Mouse (Mus musculus) C2C12 (cell line): Measurements from ENCODE around the gene 1700061G19Rik. TPM values are rescaled to one million over a fixed set of nuclear protein-coding genes. Genes with fewer than 3 reads are reported as not detected.
"Not testable (repeated sequence)": the region's sequence is repeated elsewhere in the genome, so short reads cannot be mapped to it uniquely, and the experiment has no call there.

Experiments used
- H3K27me3 ChIP-seq: one replicate; pipeline ENCODE4 v1.6.1; 2011; ENCODE audit not compliant: control insufficient read depth, insufficient read depth, insufficient read length
- H3K36me3 ChIP-seq: one replicate; pipeline ENCODE4 v1.6.1; 2011; ENCODE audit not compliant: control insufficient read depth, insufficient read depth
- H3K4me3 ChIP-seq: one replicate; pipeline ENCODE4 v1.5.1; 2011; ENCODE audit warnings: mild to moderate bottlenecking, control low read depth; ENCODE audit not compliant: poor library complexity, insufficient read depth, severe bottlenecking
- H3K79me2 ChIP-seq: one replicate; pipeline ENCODE4 v1.6.1; 2011; ENCODE audit not compliant: control insufficient read depth, insufficient read depth
- H3K79me3 ChIP-seq: one replicate; pipeline ENCODE4 v1.6.1; 2011; ENCODE audit warnings: low read depth, control low read depth
- H3ac ChIP-seq: one replicate; pipeline ENCODE3; 2011; ENCODE audit warnings: low read depth; ENCODE audit not compliant: control insufficient read depth, insufficient read length
- CEBPB ChIP-seq: IDR thresholded peaks from one replicate; pipeline ENCODE4 v1.6.1; 2011; ENCODE audit warnings: low read depth, mild to moderate bottlenecking, control low read depth, moderate library complexity
- CTCF ChIP-seq: IDR thresholded peaks from one replicate; pipeline ENCODE4 v1.5.1; 2011; ENCODE audit not compliant: control insufficient read depth, insufficient read depth, insufficient read length
- FOSL1 ChIP-seq: IDR thresholded peaks from one replicate; pipeline ENCODE4 v1.8.0; 2011; ENCODE audit warnings: mild to moderate bottlenecking, low read length; ENCODE audit not compliant: poor library complexity, insufficient read depth, severe bottlenecking
- MAX ChIP-seq: IDR thresholded peaks from one replicate; pipeline ENCODE4 v1.6.1; 2011; ENCODE audit warnings: mild to moderate bottlenecking, control low read depth
- MYOD1 ChIP-seq: IDR thresholded peaks from one replicate; pipeline ENCODE4 v1.6.1; 2011; ENCODE audit warnings: low read depth; ENCODE audit not compliant: control insufficient read depth, insufficient read length
- MYOG ChIP-seq: IDR thresholded peaks from one replicate; pipeline ENCODE4 v1.6.1; 2011; ENCODE audit not compliant: control insufficient read depth, insufficient read length; ENCODE audit errors: extremely low read depth
- USF1 ChIP-seq: IDR thresholded peaks from one replicate; pipeline ENCODE4 v1.6.1; 2011; ENCODE audit warnings: low read depth, mild to moderate bottlenecking, control low read depth, moderate library complexity
- polyA plus RNA-seq: library from polyadenylated mRNA; unstranded; fragments of >200 nt; fragmentation: generic; extraction: Trizol; gene quantifications from one replicate; pipeline ENCODE4 v1.2.1, GENCODE M21; 2012; ENCODE audit warnings: missing spikeins

Gene 1700061G19Rik
- polyA plus RNA-seq, 1 experiment = 0.02 TPM

GRCm38 (mm10) chr17:56897630-56898195 lies 22.4 kb downstream of the 1700061G19Rik start:
- H3K4me3 ChIP-seq = no peak overlapping the region
- no peaks in the 10 kb centered on the region for H3K27me3 ChIP-seq
- H3ac ChIP-seq = no peak overlapping the region
- TF ChIP-seq FOSL1 = no peak
- peak; percentile 89 for TF ChIP-seq CTCF
- no peak for TF ChIP-seq MYOD1
- TF ChIP-seq MAX = no peak
- no peaks in the 10 kb centered on the region for H3K79me3 ChIP-seq
- no peaks in the 10 kb centered on the region for H3K79me2 ChIP-seq
- H3K36me3 ChIP-seq = peaks cover 41% of the 10 kb centered on the region

DNA sequence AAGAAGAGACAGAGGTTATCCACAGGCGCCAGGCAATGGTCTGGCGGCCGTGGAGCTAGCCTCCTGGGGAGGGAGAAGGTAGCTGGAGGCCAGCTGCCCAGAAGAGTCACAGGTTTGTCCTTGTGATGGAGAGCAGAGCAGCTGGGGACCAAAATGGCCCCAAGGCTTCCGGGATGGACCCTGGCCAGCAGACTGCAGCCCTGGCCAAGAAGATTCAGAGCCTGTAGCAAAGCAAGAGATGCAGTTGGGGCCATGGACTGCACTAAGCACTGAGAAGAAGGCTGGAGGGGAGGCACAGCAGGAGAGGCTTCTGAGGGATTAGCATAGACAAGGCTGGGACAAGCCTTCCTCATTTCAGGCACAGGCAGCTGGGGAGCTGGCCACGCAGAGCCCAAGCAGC lies 27.4 kb downstream of the 1700061G19Rik start:
- no peak overlapping the region for H3K4me3 ChIP-seq
- H3K36me3 ChIP-seq = peaks cover 29% of the 10 kb centered on the region
- H3K79me2 ChIP-seq = peaks cover 18% of the 10 kb centered on the region
- H3K27me3 ChIP-seq = no peaks in the 10 kb centered on the region
- no peak overlapping the region for H3ac ChIP-seq
- H3K79me3 ChIP-seq = no peaks in the 10 kb centered on the region
- TF ChIP-seq FOSL1 (no peak), CTCF (no peak), MYOG (no peak), USF1 (no peak), CEBPB (no peak), MYOD1 (no peak), MAX (no peak)

DNA sequence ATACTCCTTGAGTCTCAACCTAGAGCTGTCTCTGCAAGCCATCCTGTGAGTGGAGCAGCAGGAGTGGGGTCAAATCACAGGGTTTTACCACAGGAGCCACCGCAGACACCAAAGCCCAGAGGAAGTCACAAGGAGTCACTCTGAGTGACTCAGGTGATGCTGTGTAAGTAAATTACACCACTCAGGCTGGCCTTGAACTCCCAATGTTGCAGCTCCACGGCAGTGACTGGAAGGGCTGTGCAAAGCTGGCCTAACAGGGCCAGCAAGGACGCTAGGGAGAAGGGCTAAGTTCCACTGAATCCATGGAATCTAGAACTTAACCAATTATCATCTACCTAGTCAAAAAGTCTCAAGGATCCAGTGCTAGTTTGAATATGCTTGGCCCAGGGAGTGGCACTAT lies 30.9 kb downstream of the 1700061G19Rik start:
- Histone ChIP-seq H3ac (no peak overlapping the region), H3K79me2 (peaks cover 42% of the 10 kb centered on the region), H3K4me3 (no peak overlapping the region), H3K36me3 (peaks cover 29% of the 10 kb centered on the region), H3K79me3 (no peaks in the 10 kb centered on the region), H3K27me3 (no peaks in the 10 kb centered on the region)
- TF ChIP-seq MAX (no peak), USF1 (no peak), MYOG (no peak), CTCF (no peak), MYOD1 (no peak), CEBPB (no peak), FOSL1 (no peak)

DNA sequence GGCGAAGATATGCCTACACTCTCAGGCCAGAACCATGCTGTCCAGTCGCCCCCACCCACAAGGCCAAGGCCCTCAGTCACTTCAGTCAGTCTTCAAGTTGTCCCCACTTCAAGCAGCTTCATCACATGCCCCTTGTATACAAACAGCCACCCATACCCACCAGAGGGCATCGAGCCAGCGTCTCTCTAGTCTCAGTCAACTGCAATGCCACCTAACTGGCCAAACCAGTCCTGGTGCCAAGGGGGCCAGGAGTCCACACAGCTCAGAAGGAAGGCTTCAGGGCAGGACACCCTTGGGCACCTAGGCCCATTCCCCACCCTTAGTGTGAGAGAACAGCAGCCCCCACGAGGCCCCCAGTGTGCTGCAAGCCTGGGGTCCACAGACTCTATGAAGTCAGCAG lies 31.8 kb downstream of the 1700061G19Rik start:
- H3K36me3 ChIP-seq = peaks cover 25% of the 10 kb centered on the region
- no peaks in the 10 kb centered on the region for H3K27me3 ChIP-seq
- peaks cover 2% of the 10 kb centered on the region for H3K79me3 ChIP-seq
- TF ChIP-seq MAX (no peak), MYOG (no peak), CTCF (no peak), FOSL1 (no peak), CEBPB (no peak), MYOD1 (no peak), USF1 (no peak)
- H3ac ChIP-seq = no peak overlapping the region
- H3K79me2 ChIP-seq = peaks cover 42% of the 10 kb centered on the region
- no peak overlapping the region for H3K4me3 ChIP-seq

- Histone ChIP-seq H3K79me3 (peaks cover 2% of the 10 kb centered on the region), H3ac (no peak overlapping the region), H3K27me3 (no peaks in the 10 kb centered on the region), H3K4me3 (no peak overlapping the region), H3K79me2 (peaks cover 43% of the 10 kb centered on the region), H3K36me3 (peaks cover 22% of the 10 kb centered on the region)
- TF ChIP-seq MYOG = no peak
- no peak for TF ChIP-seq FOSL1
- TF ChIP-seq USF1 = no peak
- no peak for TF ChIP-seq CEBPB
- no peak for TF ChIP-seq CTCF
- TF ChIP-seq MAX = no peak
- no peak for TF ChIP-seq MYOD1
These were observed 32.6 kb downstream of the 1700061G19Rik start for GRCm38 (mm10) chr17:56907887-56908286.

GRCm38 (mm10) chr17:56909764-56910163 lies 34.5 kb downstream of the 1700061G19Rik start:
- H3K27me3 ChIP-seq, H3K79me3 ChIP-seq, H3K4me3 ChIP-seq, H3ac ChIP-seq: not testable (repeated sequence)
- peaks cover 21% of the 10 kb centered on the region for H3K36me3 ChIP-seq
- H3K79me2 ChIP-seq = peaks cover 60% of the 10 kb centered on the region

DNA sequence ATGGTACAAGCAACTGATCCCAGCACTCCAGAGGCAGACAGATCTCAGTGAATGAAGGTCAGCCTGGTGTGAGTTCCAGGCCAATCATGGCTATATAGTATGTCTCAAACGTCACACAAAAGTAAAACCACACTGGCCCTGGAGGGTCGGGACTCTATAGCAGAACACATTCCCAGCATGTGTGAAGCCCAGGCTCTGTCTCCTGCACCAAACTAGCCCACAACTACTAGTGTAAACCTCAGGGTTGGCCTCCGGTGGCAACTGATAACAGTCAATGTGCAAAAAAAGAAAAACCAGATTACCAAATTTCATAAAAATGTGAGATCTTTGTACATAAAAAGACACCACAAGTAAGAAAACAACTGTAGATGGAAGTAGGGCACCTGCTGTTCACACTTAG lies 37.7 kb downstream of the 1700061G19Rik start:
- Histone ChIP-seq H3K36me3 (peaks cover 28% of the 10 kb centered on the region), H3K4me3 (no peak overlapping the region), H3K79me2 (peaks cover 41% of the 10 kb centered on the region), H3K79me3 (peaks cover 3% of the 10 kb centered on the region), H3ac (no peak overlapping the region), H3K27me3 (no peaks in the 10 kb centered on the region)
- TF ChIP-seq USF1 (no peak), MYOD1 (no peak), CTCF (no peak), MYOG (no peak), CEBPB (no peak), FOSL1 (no peak), MAX (no peak)
